In the genomic region with DNA sequence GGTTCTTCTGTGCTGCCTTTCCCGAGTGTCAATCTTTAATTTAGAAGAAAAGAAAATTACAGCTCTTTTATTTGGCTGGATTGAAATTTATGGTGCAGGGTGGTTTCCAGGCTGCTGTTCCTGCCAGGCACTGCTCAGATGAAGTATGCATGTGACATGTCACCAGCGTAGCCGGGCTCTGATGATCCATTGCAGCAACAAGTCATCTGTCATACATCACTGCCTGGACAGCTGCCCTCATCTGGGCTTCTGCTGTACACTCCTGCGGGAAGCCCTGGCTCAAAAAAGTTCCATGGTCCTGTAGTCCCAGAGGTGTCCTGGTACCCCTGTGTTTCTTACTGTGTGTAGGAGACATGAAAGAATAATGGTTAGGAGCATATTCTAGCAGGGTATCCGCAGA, we compare ENCODE assay signal across 29 mouse cellular contexts.
DNase-seq lines count a peak whose midpoint lies in the region; ATAC-seq lines count a peak whose summit lies in the region.
"Had no signal": no experiment of that assay in that cellular context is flagged by ENCODE, and none has a peak within 500 bp of the region (broad histone marks: within the 10 kb centered on the region; RNA-seq: fewer than 3 reads in every experiment).

No protein-coding gene starts in this region.

- no peak overlapping the region for H3K27ac ChIP-seq in heart, embryonic 15.5 days
- H3K27ac ChIP-seq: embryonic facial prominence, embryonic 13.5 days; forebrain, embryonic 13.5 days; hindbrain, embryonic 10.5 days; intestine, embryonic 15.5 days; layer of hippocampus, adult 2 months; limb, embryonic 12.5 days; midbrain, embryonic 13.5 days; neural tube, embryonic 12.5 days had no signal

- H3K4me1 ChIP-seq in heart, embryonic 15.5 days (replicated peaks), result peaks cover 9% of the 10 kb centered on the region; the same call in 1 of the 2 replicates
- H3K4me1 ChIP-seq: intestine, embryonic 15.5 days had no signal

- H3K36me3 ChIP-seq in heart, embryonic 15.5 days, result no peaks in the 10 kb centered on the region
- H3K36me3 ChIP-seq: embryonic facial prominence, embryonic 13.5 days; G1E; hindbrain, embryonic 10.5 days; intestine, embryonic 15.5 days; limb, embryonic 12.5 days; midbrain, embryonic 13.5 days; neural tube, embryonic 12.5 days had no signal

- no peak overlapping the region for H3K9ac ChIP-seq in heart, embryonic 15.5 days
- H3K9ac ChIP-seq: embryonic facial prominence, embryonic 13.5 days; forebrain, embryonic 13.5 days; intestine, embryonic 15.5 days; limb, embryonic 12.5 days; liver, postnatal 0 days; midbrain, embryonic 13.5 days; neural tube, embryonic 12.5 days had no signal

- intact Hi-C loops in heart, postnatal 36 days (cut with DNase I), result no loop called here

- no peaks in the 10 kb centered on the region for H3K9me3 ChIP-seq in heart, embryonic 15.5 days (replicated peaks)
- H3K9me3 ChIP-seq: embryonic facial prominence, embryonic 13.5 days; forebrain, embryonic 13.5 days; G1E; hindbrain, embryonic 10.5 days; intestine, embryonic 15.5 days; limb, embryonic 12.5 days; midbrain, embryonic 13.5 days; neural tube, embryonic 12.5 days had no signal

- 0 out of 2 replicates have a peak, but pooled peaks have one; percentile 58 for ATAC-seq in heart, embryonic 15.5 days (replicated peaks; ENCODE audit: insufficient number of reproducible peaks, insufficient read depth, low FRiP score, low read depth)
- no peak for ATAC-seq in erythroid progenitor cell, adult 5-6 weeks (replicated peaks; ENCODE audit: low FRiP score, poor library complexity, severe bottlenecking)
- ATAC-seq: forebrain, embryonic 13.5 days; hindbrain, embryonic 16.5 days; intestine, embryonic 15.5 days; liver, postnatal 0 days; lung, postnatal 0 days; midbrain, embryonic 13.5 days had no signal

- H3K4me3 ChIP-seq in heart, embryonic 15.5 days, result no peak overlapping the region
- H3K4me3 ChIP-seq: embryonic facial prominence, embryonic 13.5 days; erythroblast, embryonic 14.5 days; forebrain, embryonic 13.5 days; hindbrain, embryonic 10.5 days; intestine, embryonic 15.5 days; layer of hippocampus, adult 2 months; limb, embryonic 12.5 days; midbrain, embryonic 13.5 days; neural tube, embryonic 12.5 days had no signal

- DNase-seq in heart, adult 9 months (ENCODE audit: low spot score in 2 of 2), result no peak
- peak; percentile 53 for DNase-seq in MN1 (ENCODE audit: low spot score)
- peak; percentile 24 for DNase-seq in adrenal gland, adult 2 months
- DNase-seq in heart, postnatal 36 days, result peak; percentile 6 to 14
- no peak for DNase-seq in retina, postnatal 1 day
- DNase-seq: B cell, adult 2 months; cerebellum, adult 2 months; cerebellum, postnatal 25 days; kidney, adult 8-10 months; kidney, postnatal 10 days; liver, postnatal 0 days; right cerebral cortex, postnatal 25 days; spleen, adult 18-20 months had no signal

- H3K27me3 ChIP-seq in heart, embryonic 15.5 days, result no peaks in the 10 kb centered on the region
- H3K27me3 ChIP-seq: CH12.LX; forebrain, embryonic 13.5 days; intestine, embryonic 15.5 days; limb, embryonic 12.5 days had no signal

- H3K4me2 ChIP-seq in heart, embryonic 15.5 days, result no peak overlapping the region
- H3K4me2 ChIP-seq: embryonic facial prominence, embryonic 13.5 days; forebrain, embryonic 13.5 days; intestine, embryonic 15.5 days; limb, embryonic 12.5 days; liver, embryonic 11.5 days; midbrain, embryonic 13.5 days; neural tube, embryonic 12.5 days had no signal

- WGBS in heart, embryonic 15.5 days, result 38% methylated on average over 5 of the region's 5 CpGs

Comparison
In these comparisons a context has a peak if more than half of its experiments do, and no peak if none do; other contexts are left out.
1. DNase-seq: peak in MN1 (single experiment), adrenal gland, adult 2 months (single experiment) and heart, postnatal 36 days (2 of 2); none in heart, adult 9 months (0 of 2) and retina, postnatal 1 day (single experiment).